Comparison of ENCODE assay signal across 17 mouse cellular contexts in the genomic region with DNA sequence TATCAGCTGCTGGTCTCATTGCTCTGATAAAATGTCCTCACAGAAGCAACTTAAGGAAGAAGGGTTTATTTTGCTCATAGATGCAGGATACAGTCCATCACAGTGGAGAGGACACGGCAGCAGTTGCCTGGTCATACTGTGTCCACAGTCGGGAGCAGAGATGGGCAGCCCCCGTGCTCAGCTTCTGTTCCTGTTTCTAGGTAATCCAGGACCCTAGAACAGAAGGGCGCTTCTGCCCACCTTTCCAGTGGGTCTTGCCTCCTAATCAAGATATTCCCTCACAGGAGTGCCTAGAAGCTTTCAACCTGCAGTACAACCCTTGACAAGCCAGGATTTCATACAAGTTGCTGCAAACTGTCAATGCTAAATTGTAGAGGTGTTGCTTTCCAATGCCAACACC. TPM values are rescaled to one million over a fixed set of nuclear protein-coding genes. Genes with fewer than 3 reads are reported as not detected.
"Had no signal": no experiment of that assay in that cellular context is flagged by ENCODE, and none has a peak within 500 bp of the region (broad histone marks: within the 10 kb centered on the region; RNA-seq: fewer than 3 reads in every experiment).

No protein-coding gene starts in this region.

- H3K36me3 ChIP-seq: neural tube, embryonic 13.5 days; neural tube, embryonic 15.5 days; stomach, embryonic 15.5 days had no signal

- H3K9ac ChIP-seq: neural tube, embryonic 13.5 days; neural tube, embryonic 15.5 days; stomach, embryonic 15.5 days had no signal

- H3K9me3 ChIP-seq: neural tube, embryonic 13.5 days; neural tube, embryonic 15.5 days; stomach, embryonic 15.5 days had no signal

- H3K4me1 ChIP-seq: neural tube, embryonic 13.5 days; stomach, embryonic 15.5 days had no signal

- H3K4me2 ChIP-seq: neural tube, embryonic 13.5 days; neural tube, embryonic 15.5 days; stomach, embryonic 15.5 days had no signal

- H3K27me3 ChIP-seq: neural tube, embryonic 13.5 days; neural tube, embryonic 15.5 days; stomach, embryonic 15.5 days had no signal

- DNase-seq: retina, postnatal 1 day; right cerebral cortex, adult 18-20 months; right cerebral cortex, postnatal 14 days; right cerebral cortex, postnatal 25 days; right cerebral cortex, postnatal 4 days; spleen, adult 18-20 months; thymus, adult 18-20 months; thymus, adult 2 months; thymus, postnatal 14 days; thymus, postnatal 25 days; thymus, postnatal 36 days; thymus, postnatal 4 days had no signal

- H3K27ac ChIP-seq: neural tube, embryonic 13.5 days; neural tube, embryonic 15.5 days; stomach, embryonic 15.5 days; stomach, postnatal 0 days had no signal

- H3K4me3 ChIP-seq: neural tube, embryonic 13.5 days; neural tube, embryonic 15.5 days; stomach, embryonic 15.5 days had no signal

RNA-seq across cellular contexts. Expression of gene Shc3, which starts 44.9 kb away (rescaled TPM):
- total RNA-seq: neutrophil, adult 5-6 weeks had no signal
